Mouse (Mus musculus) cortical plate, adult 2 months (tissue): Measurements from ENCODE around the gene Prdm16.

Experiments used
- CTCF ChIP-seq: fragments of 200-500 bp; IDR thresholded peaks from 2 replicates; pipeline ENCODE4 v1.5.1; 2011; ENCODE audit warnings: mild to moderate bottlenecking, control low read depth, low read length; ENCODE audit not compliant: insufficient read depth; ENCODE audit errors: extremely low read depth
- POLR2A ChIP-seq: fragments of 200-500 bp; IDR thresholded peaks from 2 replicates; pipeline ENCODE4 v1.6.1; 2011; ENCODE audit warnings: mild to moderate bottlenecking, low read length, control low read depth; ENCODE audit not compliant: insufficient read depth; ENCODE audit errors: extremely low read depth

DNA sequence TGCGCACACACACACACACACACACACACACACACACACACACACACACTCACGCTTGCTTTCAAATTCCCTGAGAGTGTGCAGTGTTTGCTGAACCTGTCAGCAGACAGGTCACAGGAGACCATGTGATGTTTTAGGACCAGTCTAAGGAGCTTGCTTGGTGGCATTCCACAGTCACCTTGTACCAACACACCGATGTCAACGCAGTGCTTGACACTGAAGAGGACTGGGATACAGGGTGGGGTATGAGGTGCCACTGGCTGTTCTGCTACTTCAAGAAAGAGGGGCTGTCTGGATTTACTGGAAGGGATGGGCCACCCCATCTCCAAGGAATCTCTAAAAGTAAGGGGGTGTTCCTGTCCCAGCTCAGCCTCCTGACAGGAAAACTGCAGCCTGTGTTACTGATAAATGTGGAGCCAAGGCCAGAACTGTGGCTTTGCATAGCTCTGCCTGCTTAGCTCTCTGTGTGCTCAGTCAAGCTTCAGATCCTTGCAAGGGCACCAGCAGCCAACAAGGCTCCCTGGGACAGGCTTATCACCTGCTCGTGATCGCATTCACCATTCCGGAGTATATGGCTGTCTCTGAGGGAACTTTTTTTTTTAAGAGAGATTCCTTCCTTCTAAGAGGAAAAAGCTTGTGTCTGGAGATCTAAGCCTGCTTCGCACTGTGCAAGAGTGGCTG lies 157.6 kb downstream of the Prdm16 start:
- TF ChIP-seq CTCF: no peak
- no peak for TF ChIP-seq POLR2A
